Mouse (Mus musculus): ENCODE measurements around the gene Btc. TPM values are rescaled to one million over a fixed set of nuclear protein-coding genes. Genes with fewer than 3 reads are reported as not detected.

Btc gene
- total RNA-seq (2018; cell fraction: chromatin; rRNA removed): not detected
- total RNA-seq (2018; cell fraction: cytosol; rRNA removed): not detected
- not detected for total RNA-seq (2018; cell fraction: nucleus; rRNA removed)
- not detected in 3 replicates for polyA plus RNA-seq (2018)

GRCm38 (mm10) chr5:91402339-91403211 lies at the start of gene Btc:
Gene Btc (minus strand): TSS chr5:91402994.
- Histone ChIP-seq H3K79me2 (ENCODE audit: inconsistent target) (no peaks in the 10 kb centered on the region), H3K27ac (no peak within 1 kb of the TSS), H3K36me3 (ENCODE audit: inconsistent target) (no peaks in the 10 kb centered on the region), H3K4me3 (ENCODE audit: inconsistent target) (no peak within 1 kb of the TSS)
- 2% methylated on average over 19 of the region's 19 CpGs for WGBS (ENCODE audit: missing documents)

GRCm38 (mm10) chr5:91444981-91445517 lies 42.3 kb upstream of the Btc start:
- 46% methylated on average over 3 of the region's 3 CpGs for WGBS (ENCODE audit: missing documents)

DNA sequence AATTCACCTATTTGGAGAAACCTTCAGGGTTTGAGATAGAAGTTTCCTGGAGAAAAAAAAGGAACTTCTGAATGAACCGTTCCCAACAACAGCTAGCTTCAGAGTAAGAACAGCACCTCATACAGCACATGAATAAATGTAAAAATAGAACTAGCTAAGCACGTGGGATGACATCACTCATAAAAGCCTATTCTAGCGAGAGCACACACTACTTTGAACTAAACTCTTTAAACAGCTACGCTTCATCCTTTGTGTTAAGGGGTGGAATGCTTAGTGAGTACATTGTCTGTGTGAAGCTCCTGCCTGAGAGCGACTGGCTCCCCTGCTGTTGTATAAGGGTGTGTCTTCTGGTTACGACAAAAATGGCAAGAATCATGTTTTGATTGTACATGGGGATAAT lies 33.8 kb upstream of the Btc start:
- Histone ChIP-seq H3K27ac (no peak overlapping the region), H3K36me3 (ENCODE audit: inconsistent target) (no peaks in the 10 kb centered on the region), H3K79me2 (ENCODE audit: inconsistent target) (no peaks in the 10 kb centered on the region), H3K4me3 (ENCODE audit: inconsistent target) (no peak overlapping the region)
- 41% methylated on average over 6 of the region's 6 CpGs for WGBS (ENCODE audit: missing documents)

More at GRCm38 (mm10) chr5:91444981-91445517, 42.3 kb upstream of the Btc start:
- Histone ChIP-seq H3K4me3 (ENCODE audit: inconsistent target) (no peak overlapping the region), H3K79me2 (ENCODE audit: inconsistent target) (no peaks in the 10 kb centered on the region), H3K27ac (no peak overlapping the region), H3K36me3 (ENCODE audit: inconsistent target) (no peaks in the 10 kb centered on the region)

DNA sequence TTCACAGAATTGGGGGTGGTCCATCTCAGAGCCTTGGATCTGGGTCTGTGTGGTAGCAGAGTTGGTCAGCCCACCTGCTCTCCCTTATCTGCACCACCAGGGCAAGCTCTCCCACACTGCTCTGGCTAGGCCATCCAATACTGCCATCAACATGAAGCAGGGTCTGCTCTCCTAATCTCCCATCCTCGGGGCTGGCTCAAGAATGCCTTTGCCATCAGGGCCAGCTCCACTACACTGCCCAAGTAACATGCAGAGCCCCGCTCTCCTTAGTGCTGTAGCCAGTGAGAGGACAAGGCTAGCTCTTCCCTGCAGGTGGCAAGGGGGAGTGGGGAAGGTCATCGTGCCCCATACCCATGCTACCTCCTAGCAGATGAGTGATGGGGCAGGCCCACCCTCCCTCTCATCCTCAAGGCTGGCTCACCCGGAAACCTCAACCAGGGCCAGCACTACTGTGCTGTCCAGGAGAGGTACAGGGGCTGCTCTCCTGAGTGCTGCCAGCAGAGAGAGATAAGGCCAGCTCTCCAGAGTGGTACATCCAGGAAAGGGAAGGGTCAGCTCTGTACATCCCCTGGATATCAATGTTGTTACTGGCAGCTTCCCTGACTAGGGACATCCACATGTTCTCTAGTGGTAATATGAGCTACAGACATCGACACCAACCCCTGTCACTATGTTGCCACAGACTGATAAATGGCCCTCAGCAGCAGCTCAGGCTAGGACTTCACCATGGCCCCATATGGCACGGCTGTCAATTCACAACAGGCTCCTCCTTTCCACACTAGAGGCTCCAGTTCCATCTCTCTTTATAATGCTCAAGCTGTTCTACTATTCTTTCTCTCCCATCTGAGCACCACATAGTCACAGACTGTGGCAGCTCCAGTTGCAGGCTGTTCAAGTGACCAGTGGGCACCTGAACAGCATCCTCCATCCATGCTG lies 32.2 kb upstream of the Btc start:
- no peaks in the 10 kb centered on the region for H3K79me2 ChIP-seq (ENCODE audit: inconsistent target)
- H3K27ac ChIP-seq: no peak overlapping the region
- 75% methylated on average over 5 of the region's 6 CpGs for WGBS (ENCODE audit: missing documents)
- H3K36me3 ChIP-seq (ENCODE audit: inconsistent target): no peaks in the 10 kb centered on the region
- H3K4me3 ChIP-seq (ENCODE audit: inconsistent target): no peak overlapping the region

DNA sequence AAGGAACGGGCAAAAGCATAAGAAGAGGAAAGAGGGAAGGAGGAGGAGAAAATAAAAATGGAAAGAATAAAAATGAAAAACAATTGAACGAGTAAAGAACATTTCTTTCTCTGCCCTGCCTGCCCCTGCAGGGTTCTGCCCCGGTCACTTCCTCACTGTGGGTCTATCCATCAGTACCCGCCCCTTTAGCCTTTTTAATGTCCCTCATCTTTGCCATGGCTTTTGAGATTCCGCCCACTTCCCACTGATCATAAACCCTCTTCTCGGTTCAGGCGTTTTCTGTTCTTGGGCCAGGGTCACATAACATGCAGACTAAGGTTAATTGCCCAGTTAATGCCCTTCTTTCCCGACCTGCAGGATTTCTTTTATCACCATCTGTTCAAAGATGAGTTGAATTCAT lies 25.8 kb upstream of the Btc start:
- Histone ChIP-seq H3K36me3 (ENCODE audit: inconsistent target) (no peaks in the 10 kb centered on the region), H3K79me2 (ENCODE audit: inconsistent target) (no peaks in the 10 kb centered on the region), H3K27ac (no peak overlapping the region), H3K4me3 (ENCODE audit: inconsistent target) (no peak overlapping the region)
- WGBS (ENCODE audit: missing documents): 78% methylated on average over 8 of the region's 8 CpGs

DNA sequence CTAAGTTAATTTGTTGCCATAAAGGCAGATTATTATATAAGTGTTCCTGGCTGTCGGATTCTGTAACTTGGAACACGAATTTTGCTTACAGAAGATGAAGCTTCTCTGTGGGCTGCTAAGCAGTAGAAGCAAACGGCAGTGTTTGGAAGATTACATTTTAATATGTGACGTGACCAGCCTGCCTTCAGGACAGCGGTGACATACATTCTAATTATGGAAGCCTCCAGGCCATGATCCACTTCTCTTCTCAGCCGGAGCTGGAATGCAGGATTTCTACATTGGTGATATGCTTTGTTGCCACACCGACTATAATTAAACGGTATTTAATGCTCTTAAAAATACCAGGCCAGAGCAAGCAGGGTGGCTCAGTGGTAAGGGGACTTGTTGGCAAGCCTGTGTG lies 11.0 kb upstream of the Btc start:
- Histone ChIP-seq H3K36me3 (ENCODE audit: inconsistent target) (no peaks in the 10 kb centered on the region), H3K4me3 (ENCODE audit: inconsistent target) (no peak overlapping the region), H3K27ac (no peak overlapping the region), H3K79me2 (ENCODE audit: inconsistent target) (no peaks in the 10 kb centered on the region)
- WGBS (ENCODE audit: missing documents): 86% methylated on average over 8 of the region's 8 CpGs

- Histone ChIP-seq H3K4me3 (ENCODE audit: inconsistent target) (no peak overlapping the region), H3K27ac (no peak overlapping the region), H3K36me3 (ENCODE audit: inconsistent target) (no peaks in the 10 kb centered on the region), H3K79me2 (ENCODE audit: inconsistent target) (no peaks in the 10 kb centered on the region)
- WGBS (ENCODE audit: missing documents): 86% methylated on average over 5 of the region's 5 CpGs
These were observed 1.5 kb upstream of the Btc start for GRCm38 (mm10) chr5:91404263-91404662.

DNA sequence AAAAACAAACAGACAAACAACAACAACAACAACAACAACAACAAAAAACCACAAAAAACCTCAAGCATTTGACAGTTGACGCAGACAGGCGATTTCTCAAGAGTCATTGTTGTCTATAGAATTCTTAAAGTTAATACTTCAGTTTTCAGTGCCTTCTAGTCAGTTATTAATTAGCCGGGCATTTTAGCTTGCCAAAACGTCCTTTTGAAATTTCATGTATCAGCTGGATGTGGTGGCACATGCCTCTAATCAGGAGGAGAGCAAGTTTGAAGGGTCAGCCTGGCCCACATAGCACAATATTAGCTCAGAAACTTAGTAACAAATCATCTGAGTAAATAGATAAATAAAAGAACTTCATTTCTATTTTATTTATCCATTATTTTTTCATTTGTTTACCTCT lies 487 bp upstream of the Btc start:
- WGBS (ENCODE audit: missing documents): 87% methylated on average over 4 of the region's 4 CpGs
- no peaks in the 10 kb centered on the region for H3K79me2 ChIP-seq (ENCODE audit: inconsistent target)
- no peak overlapping the region for H3K4me3 ChIP-seq (ENCODE audit: inconsistent target)
- H3K36me3 ChIP-seq (ENCODE audit: inconsistent target): no peaks in the 10 kb centered on the region
- H3K27ac ChIP-seq: no peak overlapping the region

- no peak overlapping the region for H3K4me3 ChIP-seq (ENCODE audit: inconsistent target)
- H3K36me3 ChIP-seq (ENCODE audit: inconsistent target): no peaks in the 10 kb centered on the region
- no peak overlapping the region for H3K27ac ChIP-seq
- no peaks in the 10 kb centered on the region for H3K79me2 ChIP-seq (ENCODE audit: inconsistent target)
- WGBS (ENCODE audit: missing documents): 6% methylated on average over 2 of the region's 2 CpGs
These were observed 2.2 kb downstream of the Btc start for GRCm38 (mm10) chr5:91400493-91401096.

GRCm38 (mm10) chr5:91375467-91375866 lies 27.3 kb downstream of the Btc start:
- Histone ChIP-seq H3K79me2 (ENCODE audit: inconsistent target) (no peaks in the 10 kb centered on the region), H3K27ac (no peak overlapping the region), H3K4me3 (ENCODE audit: inconsistent target) (no peak overlapping the region), H3K36me3 (ENCODE audit: inconsistent target) (no peaks in the 10 kb centered on the region)
- 83% methylated on average over 2 of the region's 2 CpGs for WGBS (ENCODE audit: missing documents)

DNA sequence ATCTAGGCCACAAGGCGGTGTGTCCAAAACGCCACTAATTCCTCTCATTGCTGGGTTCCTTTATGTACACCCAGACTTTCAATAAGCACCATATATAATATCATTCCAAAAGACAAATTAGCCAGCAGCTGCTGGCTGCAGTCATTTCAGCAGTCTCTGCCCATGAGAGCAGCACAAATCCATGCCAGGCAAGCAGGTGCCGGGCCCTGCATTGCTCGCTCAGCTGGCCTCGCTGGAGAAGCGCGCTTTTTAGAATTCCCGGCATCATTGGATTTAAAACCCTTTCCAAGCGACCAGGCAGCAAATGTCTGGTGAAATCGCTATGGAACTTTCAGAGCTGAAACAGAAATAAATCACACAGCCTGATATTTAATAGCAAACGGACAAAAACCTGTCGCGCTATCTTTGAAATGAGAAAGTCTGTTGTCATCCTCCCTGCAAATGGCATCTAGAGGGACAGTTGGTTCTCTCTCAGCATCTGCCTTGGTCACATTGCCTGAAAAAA lies 34.7 kb downstream of the Btc start:
- no peaks in the 10 kb centered on the region for H3K79me2 ChIP-seq (ENCODE audit: inconsistent target)
- H3K36me3 ChIP-seq (ENCODE audit: inconsistent target): no peaks in the 10 kb centered on the region
- 97% methylated on average over 13 of the region's 13 CpGs for WGBS (ENCODE audit: missing documents)
- H3K27ac ChIP-seq: no peak overlapping the region
- H3K4me3 ChIP-seq (ENCODE audit: inconsistent target): no peak overlapping the region

DNA sequence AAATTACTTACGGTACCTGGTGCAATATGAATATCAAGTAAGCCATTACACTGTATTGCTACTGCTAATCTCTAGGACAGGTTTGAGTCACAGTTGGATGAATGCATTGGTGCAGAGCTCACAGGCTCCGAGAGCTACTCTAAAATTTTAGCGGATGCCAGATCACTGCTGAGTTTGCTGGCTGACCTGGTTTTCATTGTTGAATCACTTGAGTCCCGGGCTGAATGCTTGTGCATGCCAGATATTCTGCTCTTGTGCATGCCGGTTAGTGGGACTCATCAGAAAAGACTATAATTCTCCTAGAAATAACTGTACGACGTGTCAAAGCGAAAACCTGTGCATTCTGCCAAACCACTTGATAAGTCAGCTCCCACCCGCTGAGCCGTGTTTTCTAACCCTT lies 35.9 kb downstream of the Btc start:
- 90% methylated on average over 10 of the region's 10 CpGs for WGBS (ENCODE audit: missing documents)
- no peak overlapping the region for H3K4me3 ChIP-seq (ENCODE audit: inconsistent target)
- H3K36me3 ChIP-seq (ENCODE audit: inconsistent target): no peaks in the 10 kb centered on the region
- H3K79me2 ChIP-seq (ENCODE audit: inconsistent target): no peaks in the 10 kb centered on the region
- H3K27ac ChIP-seq: no peak overlapping the region

GRCm38 (mm10) chr5:91363274-91363991 lies 39.4 kb downstream of the Btc start:
- Histone ChIP-seq H3K79me2 (ENCODE audit: inconsistent target) (no peaks in the 10 kb centered on the region), H3K36me3 (ENCODE audit: inconsistent target) (no peaks in the 10 kb centered on the region), H3K27ac (no peak overlapping the region), H3K4me3 (ENCODE audit: inconsistent target) (no peak overlapping the region)
- 94% methylated on average over 6 of the region's 6 CpGs for WGBS (ENCODE audit: missing documents)

All from macrophage (primary cell).